Mouse (Mus musculus) embryo, embryonic 11.5 days (tissue): ENCODE results near the gene Mei4.

Experiments
- DNase-seq: peaks from one replicate; pipeline ENCODE4 v3.0.0-alpha.2; 2012; ENCODE audit warnings: low read depth, low spot score

The Mei4 gene

GRCm38 (mm10) chr9:81863181-81863887, at the start of gene Mei4:
TSS of gene Mei4 (plus strand) at chr9:81863670.
- DNase-seq, result peak; percentile 67

GRCm38 (mm10) chr9:81819715-81820373, 43.6 kb upstream of the Mei4 start:
- DNase-seq, result no peak

DNA sequence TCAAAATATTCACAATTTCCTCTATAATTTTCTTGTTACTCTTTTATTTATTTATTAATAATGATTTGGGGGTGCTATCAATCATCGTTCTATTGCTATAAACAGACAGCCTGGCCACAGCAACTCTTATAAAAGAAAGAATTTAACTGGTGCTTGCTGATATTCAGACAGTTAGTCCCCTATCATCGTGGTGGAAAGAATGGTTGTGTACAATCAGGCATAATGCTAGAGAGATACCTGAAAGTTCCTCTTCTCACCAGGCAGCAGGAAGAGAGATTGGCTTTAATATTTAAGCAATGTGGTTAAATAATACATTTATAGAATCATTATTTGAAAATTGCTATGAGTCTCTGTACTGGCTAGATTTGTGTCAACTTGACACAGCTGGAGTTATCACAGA, 35.9 kb upstream of the Mei4 start:
- DNase-seq, result no peak

DNA sequence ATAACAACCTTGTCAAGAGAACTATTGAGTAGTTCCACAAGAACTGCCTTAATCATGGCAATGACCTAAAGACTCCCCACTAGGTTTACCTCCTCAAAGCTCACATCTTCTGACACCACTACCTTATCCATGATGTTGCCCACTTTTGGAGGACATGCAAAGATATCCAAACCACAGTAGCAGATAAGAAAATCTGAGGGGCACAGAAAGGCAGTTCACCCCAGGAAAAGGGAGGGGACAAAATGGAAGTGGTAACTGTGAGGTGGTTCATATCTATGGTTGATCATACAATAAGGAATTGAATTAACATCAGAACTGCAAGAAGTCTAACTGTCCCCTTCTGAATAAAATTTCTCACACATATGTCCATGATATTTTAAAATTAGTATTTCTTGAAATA, 29.4 kb upstream of the Mei4 start:
- DNase-seq, result no peak

DNA sequence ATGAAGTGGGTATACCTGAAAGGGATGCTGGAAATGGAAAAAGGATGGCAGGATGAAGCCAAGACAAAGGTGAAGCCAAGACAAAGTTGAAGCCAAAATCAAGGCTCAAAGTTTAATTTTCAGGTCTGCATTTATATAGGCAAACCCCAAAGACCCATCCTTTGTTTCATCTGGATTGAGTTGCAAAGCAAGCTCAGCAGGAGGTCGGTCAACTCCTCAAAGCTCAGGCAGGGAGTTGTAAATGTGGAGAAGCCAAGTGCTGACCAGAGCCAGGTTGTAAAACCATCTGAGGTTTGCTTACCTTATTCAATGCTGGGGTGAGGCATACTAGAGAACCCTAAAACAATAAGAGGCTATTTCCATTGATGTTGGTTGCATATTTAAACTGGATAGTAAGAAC, 4.6 kb upstream of the Mei4 start:
- no peak for DNase-seq

DNA sequence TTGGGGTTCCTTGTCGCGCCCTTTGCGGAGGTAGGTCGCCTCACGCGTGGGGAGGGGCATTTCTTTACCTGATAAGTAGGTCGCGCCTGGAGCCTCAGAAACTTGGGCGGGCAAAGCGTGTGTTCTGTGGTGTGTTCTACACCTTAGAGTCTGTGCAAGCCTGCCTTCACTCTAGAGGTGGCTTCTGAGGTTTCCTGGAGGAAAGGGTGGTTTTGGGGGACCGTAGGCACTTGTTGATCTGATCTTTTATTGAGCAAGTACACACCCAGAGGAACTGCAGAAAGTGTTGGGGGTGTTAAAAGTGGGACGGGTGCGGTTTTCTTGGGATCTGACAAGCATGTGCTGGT, 391 bp downstream of the Mei4 start:
- peak; percentile 1 for DNase-seq

- no peak for DNase-seq
Measured at GRCm38 (mm10) chr9:81866032-81866431, 2.6 kb downstream of the Mei4 start.

DNA sequence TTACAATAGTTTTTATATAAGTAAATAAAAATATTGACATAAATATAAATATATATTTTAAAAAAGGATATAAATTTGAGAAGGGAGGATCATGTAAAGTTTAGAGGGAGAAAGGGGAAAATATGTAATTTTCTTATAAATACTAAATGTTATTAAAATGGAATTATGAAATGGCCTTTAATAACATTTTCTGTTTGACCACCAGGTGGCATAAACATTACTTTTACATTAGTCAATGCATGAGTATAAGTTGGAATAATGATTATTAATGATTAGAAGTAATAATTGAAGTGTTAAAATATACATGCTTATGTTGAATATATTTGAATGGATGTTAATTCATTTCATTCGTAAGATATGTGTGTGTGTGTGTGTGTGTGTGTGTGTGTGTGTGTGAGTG, 58.0 kb downstream of the Mei4 start:
- DNase-seq, result no peak

GRCm38 (mm10) chr9:81924744-81925143, 61.3 kb downstream of the Mei4 start:
- no peak for DNase-seq

- no peak for DNase-seq
Measured at GRCm38 (mm10) chr9:81940533-81940932, 77.1 kb downstream of the Mei4 start.

GRCm38 (mm10) chr9:81945624-81946023, 82.2 kb downstream of the Mei4 start:
- DNase-seq, result no peak

DNA sequence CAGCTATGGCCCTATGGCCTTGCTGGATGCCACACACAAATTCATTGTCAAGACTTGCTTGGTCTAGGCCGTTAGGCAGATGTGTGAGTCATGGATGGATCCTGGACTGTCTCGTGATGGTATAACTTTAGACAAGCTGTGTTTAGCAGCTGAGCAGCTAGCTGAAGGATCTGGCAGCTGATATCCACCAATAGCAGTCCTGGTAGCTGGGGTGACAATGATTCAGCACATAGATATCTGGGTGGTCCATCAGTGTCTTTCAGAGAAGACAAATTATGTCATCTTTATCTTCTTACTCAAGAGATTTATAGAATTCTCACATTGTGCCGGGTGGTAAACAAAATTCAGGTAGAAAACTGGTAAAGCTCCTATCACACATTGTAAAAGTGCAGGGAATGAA, 93.4 kb downstream of the Mei4 start:
- no peak for DNase-seq

GRCm38 (mm10) chr9:81957842-81958241, 94.4 kb downstream of the Mei4 start:
- no peak for DNase-seq

GRCm38 (mm10) chr9:81966765-81967164, 103.3 kb downstream of the Mei4 start:
- no peak for DNase-seq

- no peak for DNase-seq
Measured at GRCm38 (mm10) chr9:81968935-81969334, 105.5 kb downstream of the Mei4 start.

- DNase-seq, result no peak
Measured at GRCm38 (mm10) chr9:81982461-81982860, 119.0 kb downstream of the Mei4 start.

DNA sequence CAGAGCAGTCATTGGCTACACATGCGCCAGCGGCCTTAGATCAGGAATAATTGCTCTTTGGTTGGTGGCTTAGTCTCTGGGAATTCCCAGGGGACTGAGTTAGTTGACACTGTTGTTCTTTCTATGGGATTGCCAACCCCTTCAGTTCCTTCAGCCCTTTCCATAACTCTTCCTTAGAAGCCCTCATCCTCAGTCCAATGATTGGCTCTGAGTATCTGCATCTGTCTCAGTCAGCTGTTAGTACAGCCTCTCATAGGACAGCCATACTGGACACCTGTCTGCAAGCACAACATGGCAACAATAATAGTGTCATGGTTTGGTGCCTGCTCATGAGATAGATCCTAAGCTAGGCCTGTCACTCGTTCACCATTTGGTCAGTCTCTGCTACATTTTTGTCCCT, 149.5 kb downstream of the Mei4 start:
- no peak for DNase-seq

- DNase-seq, result no peak
Measured at GRCm38 (mm10) chr9:82042515-82043056, 179.1 kb downstream of the Mei4 start.

DNA sequence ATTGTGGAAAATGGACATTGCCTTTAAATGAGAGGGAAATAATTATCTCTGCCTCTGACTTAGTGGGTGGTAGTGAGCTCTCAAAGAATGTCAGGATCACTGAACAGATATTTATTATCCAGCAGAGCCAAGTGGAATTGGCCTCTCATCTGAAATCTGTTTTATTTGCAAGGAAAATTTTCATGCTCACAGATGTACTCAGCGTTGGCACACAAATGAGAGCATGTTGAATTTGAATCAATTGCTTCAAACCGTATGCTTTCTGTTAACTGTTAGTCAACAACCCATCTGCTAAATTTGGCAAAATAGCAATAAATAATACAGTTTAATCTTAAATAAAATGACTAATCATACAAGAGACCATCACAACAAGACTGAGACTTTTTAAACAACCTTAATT, 181.0 kb downstream of the Mei4 start:
- DNase-seq, result no peak

DNA sequence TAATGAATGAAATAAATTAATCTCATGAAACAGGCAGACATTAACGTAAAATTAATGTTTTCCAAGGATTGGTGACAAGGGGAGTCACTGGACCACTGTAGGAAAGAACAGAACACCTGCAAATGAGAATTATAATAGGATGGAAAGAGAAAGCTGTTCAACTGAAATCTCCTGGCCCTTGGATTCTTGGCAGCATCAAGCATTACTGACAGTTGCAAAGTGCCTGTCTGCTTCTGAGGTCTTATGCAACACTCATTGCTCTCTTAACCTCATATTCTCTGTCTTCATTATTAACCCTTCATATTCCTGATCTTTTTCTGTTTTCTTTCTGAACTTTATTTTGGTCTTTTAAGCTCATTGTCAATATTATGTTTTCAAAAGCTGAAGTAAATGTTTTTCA, 210.4 kb downstream of the Mei4 start:
- no peak for DNase-seq

DNA sequence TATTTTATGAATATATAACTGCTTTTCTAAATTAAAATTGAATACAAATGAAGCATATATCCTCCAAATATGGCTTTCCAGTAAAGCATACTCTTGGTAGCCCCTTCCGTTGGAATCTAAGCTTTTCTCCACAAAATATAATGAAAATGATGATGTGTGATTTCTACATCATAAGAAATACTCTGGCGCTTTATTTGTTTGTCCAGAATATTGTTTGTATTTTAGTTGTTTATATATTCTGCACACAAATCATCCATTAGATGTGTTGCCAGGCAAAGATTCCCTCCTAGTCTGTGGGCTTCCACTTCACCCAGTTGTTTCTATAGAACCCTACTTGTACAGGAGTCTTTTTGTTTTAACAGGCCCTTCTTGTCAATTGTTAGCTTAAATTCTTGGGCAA, 211.8 kb downstream of the Mei4 start:
- DNase-seq, result no peak

DNA sequence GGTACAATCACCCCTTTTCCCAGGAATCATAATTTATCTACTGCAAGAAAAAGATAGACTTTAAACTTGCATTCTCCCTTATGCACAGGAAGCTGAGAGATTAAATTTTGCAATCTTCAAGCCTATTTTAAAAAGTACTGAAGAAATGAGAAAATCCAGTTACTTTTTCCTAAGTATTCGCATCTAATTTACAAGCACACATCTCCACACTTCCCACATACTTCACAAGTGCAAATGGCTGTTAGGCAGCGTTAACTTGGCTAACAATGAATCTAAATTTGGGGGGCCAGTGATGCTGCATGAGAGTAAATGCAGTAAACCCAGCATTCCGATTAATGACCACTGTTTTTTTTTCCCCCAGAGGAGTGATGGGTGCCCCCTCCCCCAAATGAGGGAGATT, 232.9 kb downstream of the Mei4 start:
- no peak for DNase-seq

GRCm38 (mm10) chr9:82114865-82115264, 251.4 kb downstream of the Mei4 start:
- no peak for DNase-seq
